Mouse (Mus musculus) mature B cell (primary cell): ENCODE measurements around the gene Qtrt2.

Source experiments
- in situ Hi-C: fragments of 300-500 bp; cut with MboI; formaldehyde crosslinking; loops from 2 replicates; pipeline ENCODE4 v1.14.3; 2019

Qtrt2 gene

DNA sequence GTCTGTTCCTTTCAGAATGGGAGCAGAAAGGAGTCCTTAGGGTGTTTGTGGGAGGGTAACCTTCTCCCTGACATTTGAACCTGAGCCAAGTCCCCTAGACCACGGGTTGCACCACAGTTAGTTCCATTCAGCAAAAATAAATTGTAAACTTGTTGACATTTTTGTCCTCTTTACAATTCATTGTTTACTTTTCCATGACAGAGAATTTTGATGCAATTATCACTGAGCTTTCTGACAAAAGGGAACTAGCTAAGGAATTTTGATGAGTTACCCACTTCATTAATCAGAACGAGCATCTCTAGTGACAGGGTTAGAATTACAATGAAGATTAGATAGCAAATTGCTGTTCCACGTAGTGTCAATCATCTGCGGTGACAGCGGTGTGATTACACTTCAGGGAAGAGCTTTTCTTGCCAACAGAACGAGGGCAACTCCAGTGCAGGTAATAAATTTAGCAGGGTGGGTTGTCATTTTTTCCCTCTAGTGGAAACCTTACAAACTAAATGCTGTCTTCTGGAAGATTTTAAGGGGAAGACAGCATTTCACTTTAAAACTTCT, 1.5 kb downstream of the Qtrt2 start:
- in situ Hi-C loops, result no loop called here

DNA sequence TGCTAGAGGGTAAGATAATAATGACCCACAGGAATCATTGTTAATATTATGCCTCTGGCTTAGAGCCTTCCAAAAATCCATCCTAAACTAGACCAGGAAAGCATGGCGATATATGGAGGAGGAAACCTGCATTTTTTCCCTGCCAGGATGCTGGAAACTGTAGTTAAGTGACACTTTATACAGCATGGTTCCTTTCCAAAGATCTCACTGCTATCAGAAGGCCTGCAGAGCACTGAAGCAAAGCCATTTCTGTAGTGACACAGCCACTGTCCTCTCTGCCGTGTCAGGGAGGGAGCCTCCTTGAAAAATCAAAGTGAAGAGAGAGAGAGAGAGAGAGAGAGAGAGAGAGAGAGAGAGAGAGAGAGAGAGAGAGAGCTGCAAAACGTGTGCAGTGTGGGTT, 4.0 kb downstream of the Qtrt2 start:
- in situ Hi-C loops, result no loop called here

DNA sequence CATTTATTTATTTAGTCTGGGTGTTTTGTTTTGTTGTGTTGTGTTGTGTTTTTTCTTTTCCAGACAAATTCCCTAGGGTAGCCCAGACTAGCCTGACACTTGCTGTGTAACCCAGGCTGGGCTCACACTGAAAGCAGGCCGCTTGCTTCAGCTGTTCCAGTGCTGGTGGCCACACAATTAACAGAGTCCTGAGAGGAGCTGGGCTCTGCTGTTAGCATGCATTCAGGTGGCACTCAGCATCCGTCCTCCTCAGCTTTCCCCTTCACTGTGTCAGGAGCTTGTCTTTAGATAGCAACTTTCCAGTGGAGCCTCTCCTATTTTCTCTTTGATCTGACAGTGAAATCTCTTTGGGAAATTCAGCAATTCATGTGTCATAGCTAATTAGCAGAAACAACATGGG, 4.6 kb downstream of the Qtrt2 start:
- in situ Hi-C loops, result no loop called here

DNA sequence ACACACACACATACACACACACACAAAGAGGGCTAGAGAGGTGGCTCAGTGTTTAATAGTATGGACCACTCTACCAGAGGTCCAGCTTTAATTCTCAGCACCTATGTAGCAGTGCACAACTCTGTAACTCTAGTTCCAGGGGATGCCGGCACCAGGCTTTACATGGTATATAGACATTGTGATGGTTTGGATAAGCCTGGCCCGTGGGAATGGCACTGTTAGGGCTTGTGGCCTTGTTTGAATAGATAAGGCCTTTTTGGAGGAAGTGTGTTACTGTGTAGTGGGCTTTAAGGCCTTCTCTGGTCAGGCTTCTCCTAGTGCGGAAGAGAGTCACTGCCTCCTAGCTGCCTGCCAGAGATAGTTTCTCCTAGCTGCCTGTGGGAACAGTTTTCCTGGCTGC, 7.7 kb downstream of the Qtrt2 start:
- in situ Hi-C loops, result no loop called here

DNA sequence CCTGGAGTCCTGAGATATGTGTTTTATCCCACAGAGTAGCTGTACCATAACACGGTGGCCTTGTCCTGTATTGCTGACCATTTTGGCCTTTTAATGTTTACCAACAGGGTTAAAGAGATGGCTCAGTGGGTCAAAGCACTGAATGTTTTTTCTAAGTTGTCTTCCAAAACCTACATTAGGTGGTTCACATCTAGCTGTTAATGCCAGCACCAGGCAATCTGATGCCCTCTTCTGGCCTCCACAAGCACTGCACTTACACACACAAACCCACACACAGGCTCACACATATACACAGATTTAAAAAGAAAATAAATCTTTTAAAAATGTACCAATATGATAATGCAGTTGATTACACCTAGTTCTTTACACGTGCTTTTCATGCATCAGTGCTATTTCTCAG, 17.7 kb downstream of the Qtrt2 start:
- in situ Hi-C loops, result no loop called here

DNA sequence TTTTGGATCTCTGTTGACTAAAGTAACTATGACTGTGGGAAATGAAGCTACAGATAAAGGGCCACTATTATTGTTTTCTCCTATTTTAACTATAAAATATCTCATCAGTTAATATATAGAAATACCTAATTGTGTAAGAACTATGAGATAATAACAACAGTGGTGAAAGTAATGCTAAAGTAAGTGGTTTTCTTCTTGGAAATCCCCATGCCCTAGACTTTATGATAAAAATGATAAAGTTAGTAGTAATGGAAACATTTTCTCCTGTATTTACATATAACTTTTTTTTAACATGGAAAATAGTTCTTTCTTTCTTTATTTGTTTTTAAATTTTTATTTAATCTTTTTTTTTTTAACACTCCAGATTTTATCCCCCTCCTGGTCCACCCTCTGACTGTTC, 26.0 kb downstream of the Qtrt2 start:
- in situ Hi-C loops, result no loop called here

DNA sequence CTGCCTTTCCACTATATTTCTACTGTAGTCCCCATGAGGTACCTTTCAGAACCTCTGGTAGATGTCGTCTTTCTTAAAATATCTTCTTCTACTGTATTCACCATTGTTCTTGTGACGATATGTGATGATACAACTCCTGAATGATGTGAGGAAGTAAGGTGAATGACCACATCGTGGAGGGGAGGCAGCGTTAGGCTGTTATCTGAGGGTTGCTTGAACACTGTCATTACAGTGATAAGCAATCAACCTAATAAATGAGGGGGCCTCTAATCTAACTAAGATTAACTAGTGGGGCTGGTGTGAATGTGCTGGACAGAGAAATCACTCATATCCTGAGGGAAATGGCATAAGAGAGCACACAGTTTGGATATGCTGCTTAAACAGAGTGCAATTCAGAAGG, 26.5 kb downstream of the Qtrt2 start:
- in situ Hi-C loops, result no loop called here

DNA sequence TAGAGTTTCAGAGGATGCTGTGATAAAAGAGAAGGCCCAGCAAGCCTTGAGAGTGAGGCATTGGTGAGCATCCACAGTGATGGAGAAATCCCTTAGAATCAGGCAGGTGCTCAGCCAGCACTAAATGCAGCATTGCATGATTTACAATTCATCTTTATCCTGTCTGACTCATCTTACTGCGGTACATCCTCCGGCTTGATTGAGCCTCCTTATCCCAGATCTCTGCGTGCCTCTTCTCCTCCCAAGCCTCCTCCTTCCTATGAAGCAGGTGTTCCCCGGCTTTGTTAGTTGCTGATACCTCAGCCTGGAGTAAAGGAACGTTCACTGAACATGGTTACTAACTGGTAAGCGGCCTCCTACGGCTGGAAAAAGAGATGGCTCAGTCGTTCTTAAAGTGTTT, 32.1 kb downstream of the Qtrt2 start:
- in situ Hi-C loops, result no loop called here

DNA sequence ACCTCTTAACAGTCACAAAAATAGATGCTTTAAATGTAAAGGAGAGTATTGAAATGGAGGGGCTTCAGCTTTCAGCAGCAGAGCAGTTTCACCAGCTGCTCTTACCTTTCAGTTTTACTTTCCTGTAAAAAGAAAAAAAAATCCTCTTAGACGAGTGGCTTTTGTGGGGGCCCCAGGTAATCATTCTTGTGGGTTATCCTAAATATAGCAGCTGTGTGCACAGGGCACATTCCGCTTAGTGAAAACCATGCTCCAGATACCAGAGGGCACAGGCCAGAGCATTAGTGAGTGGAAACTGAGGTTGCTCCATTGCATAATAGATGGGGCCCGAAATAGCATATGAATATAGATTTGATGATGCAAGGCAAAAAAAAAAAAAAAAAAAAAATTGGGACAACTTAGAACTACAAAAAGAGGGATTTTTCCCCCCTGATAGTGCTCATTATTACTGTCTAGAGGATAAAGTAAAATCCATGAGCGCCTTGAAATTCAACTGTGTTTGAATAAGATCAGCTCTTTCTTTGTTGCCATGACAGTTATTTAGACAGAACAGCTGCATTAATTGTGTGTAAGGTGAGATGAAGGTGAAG, 35.8 kb downstream of the Qtrt2 start:
- in situ Hi-C loops, result no loop called here

DNA sequence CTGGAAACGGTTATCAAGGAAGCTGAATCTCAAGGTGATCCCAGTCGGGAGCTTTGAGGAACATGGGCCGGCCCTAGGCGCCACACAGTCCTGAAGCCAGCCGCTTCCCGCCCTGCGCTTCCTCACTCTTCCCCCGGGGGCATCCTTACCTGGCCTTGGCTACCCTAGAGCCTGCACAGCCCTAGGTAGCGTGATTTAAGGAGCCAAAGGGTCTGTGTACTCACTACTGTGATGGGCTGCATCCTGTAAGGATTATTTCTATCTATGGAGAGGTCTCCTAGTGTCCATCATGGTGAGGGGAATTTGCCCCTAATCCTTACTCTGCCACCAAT, 36.6 kb downstream of the Qtrt2 start:
- in situ Hi-C loops, result no loop called here

DNA sequence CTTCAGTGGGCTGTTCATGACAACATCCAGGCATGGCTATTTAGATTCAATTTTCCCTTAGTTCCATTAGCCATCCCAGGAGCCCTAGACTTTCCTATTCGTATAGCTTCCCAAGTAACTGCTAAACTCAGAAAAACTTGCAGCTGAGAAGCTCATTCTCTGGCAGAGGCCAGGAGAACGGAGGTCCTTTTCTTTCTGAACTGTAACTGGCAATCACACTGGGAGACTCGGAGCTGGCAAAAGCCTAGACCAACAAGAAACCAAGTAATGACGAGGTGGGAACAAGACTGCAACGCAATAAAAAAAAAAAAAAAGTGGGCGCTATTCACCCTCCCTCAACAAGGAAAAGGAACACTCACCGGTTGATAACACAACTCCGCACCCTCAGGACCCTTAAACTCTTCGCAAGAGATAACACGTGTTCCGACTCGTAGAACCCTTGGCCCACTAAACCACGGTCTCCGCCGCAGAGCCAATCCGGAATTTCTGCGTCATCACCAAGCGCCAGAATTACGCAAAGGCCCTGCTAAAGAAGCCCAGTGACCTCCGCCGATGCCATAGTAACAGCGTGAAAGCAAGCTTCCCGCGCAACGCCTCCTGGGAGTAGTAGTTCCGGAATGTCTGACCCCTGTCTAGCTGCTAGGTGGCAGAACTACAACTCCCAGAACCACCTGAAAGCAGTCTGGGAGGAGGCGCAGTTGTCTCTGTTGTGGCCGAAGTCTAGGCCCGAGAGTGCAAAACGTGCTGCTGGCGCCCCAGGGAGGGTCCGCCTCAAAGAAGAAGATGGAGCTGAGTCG, 37.2 kb downstream of the Qtrt2 start, which contains the start of gene Ccdc191:
Gene Ccdc191 (plus strand): TSS at position 593 of the 797 bp plus-strand sequence.
- in situ Hi-C loops, result no loop called here

DNA sequence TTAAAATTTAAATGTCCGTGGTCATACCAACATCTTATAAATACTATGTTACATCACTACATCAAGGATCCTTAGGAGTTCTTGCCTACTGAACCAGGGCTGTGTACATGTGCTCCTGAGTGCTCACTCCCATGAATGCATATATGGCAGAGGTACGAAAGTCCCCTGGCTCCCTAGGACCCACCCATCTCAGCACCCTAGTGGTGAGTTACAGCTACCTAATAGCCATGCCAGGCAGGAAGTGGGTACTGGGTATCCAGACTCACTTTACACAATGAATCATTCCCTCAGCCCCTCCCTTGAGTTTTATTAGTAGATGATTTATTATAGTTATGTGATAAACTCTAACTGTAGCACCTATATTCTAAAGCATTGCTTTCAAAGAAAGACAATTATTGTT, 44.3 kb downstream of the Qtrt2 start:
- in situ Hi-C loops, result no loop called here

DNA sequence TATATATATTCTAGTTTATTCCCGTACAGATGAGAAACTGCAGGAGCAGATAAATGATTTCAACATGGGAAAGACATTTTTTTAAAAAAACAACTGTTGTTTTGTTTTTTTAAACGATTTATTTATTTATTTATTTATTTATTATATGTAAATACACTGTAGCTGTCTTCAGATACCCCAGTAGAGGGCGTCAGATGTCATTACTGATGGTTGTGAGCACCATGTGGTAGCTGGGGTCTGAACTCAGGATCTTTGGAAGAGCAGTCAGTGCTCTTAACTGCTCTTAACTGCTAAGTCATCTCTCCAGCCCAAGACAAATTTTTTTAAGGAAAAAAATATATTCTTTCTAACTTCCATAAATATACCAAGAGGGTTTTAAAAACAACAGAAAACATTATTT, 45.0 kb downstream of the Qtrt2 start:
- in situ Hi-C loops, result no loop called here

DNA sequence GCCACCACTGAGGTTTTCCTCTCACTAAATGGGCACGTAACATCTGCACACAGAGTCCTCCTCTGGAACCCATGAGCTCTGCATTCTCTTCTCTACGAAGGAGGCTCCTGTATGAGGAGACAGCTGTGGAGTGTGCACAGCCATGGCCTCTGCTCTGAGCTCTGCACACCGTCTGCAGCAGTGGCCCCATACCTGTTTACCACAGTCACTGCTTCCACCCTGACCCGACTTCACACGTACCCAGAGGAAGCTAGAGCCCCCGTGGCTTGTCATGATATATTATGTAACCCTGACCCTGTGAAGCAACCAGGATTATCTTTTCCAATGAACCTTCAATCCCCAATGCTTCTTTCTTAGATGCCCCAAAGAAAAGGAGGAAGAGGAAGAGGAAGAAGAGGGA, 46.8 kb downstream of the Qtrt2 start:
- in situ Hi-C loops, result loop anchor here (10.0 kb wide), 1 partner anchor 185 kb away; the partner anchor contains the start of gene Gramd1c

DNA sequence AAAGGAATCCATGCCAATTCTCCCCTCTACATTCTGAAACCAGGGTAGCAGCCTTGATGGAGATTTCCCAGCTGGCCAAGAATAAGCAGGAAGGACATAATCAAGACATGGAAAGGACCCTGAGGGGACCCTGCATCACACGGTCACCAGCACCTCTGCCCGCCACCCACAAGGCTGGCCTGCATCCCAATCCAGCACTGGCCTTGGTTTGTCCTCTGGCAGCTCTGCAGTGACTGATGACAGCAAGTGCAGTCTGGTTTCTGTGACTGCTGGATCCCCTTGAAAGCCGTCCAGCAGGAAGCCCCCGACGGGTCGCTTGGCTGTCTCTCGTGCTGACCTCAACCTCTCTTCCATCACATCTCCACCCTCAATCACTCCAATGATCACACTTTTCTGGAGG, 55.2 kb downstream of the Qtrt2 start:
- in situ Hi-C loops, result loop anchor here (10.0 kb wide), 1 partner anchor 193 kb away; the partner anchor contains the start of gene Gramd1c

DNA sequence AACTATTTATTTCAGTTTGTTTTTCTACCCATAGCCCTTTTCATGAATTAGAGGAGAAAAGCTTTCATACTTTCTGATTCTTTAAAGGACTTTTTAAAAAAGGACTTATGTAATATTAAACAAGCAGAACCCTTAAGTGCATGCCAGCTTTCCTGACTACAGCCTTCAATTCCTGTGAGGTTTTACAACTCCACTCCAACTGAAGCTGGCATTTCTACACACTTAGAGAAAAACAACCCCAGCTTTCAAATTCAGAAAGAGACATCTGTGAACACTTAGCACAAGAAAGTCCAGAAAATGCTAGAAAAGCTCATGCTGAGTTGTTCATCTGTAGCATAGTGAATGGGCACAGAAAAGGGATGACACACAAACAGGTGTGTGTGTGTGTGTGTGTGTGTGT, 56.8 kb downstream of the Qtrt2 start:
- in situ Hi-C loops, result loop anchor here (10.0 kb wide), 1 partner anchor 195 kb away; the partner anchor contains the start of gene Gramd1c

DNA sequence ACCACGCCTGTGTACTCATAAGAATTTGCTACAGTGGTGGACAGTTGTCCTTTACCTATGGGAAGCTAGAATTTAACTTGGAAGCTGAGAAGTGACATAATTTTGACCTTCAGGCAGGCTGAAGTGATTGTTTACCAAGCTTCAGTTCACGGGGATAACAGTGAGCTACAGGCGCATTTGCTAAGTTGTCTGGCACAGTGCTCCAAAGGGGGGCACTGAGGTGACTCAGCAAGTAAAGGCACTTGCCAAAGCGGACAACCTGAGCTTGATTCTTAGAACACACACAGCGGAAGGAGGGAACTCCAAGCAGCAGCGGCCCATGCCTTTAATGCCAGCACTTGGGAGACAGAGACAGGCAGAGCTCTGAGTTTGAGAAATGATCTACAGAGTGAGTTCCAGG, 66.0 kb downstream of the Qtrt2 start:
- in situ Hi-C loops, result no loop called here

DNA sequence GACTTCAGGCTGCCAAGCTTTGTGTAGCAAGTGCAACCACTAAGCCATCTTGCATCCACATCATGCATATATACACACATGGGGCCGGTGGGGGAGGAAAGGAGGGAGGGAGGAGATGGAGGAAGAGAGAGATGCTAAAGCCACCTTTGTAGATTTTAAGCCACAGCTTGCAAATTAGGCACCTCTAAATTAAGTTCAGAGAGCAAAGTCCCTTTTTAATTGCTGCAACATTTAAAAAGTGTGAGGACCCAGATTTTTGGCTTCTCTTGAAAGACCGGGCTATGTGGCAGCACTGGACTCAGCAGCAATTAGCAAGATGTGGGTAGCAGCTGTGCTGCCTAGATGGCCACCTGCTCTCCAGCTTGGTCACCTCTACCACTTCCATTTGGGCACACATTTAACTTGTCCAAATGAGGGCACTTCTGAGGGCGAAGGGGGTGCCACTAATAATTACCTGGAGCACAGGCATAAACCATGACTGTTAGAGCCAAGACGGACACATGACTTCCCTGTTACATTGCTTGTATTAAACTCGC, 67.6 kb downstream of the Qtrt2 start:
- in situ Hi-C loops, result no loop called here

DNA sequence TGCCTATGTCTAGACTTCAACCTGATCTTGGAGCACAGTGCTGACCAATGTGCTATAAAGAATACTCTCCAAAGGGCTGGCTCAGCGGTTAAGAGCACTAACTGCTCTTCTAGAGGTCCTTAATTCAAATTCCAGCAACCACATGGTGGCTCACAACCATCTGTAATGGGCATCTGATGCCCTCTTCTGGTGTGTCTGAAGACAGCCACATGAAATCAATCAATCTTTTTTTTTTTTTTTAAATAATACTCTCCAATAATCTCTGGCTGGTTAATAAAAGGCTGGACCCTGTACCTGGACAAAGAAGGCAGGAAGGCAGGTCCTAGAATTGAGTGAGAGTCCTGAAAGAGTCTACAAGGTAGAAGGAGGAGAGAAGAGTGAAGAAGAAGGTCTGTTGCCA, 76.8 kb downstream of the Qtrt2 start:
- in situ Hi-C loops, result no loop called here

DNA sequence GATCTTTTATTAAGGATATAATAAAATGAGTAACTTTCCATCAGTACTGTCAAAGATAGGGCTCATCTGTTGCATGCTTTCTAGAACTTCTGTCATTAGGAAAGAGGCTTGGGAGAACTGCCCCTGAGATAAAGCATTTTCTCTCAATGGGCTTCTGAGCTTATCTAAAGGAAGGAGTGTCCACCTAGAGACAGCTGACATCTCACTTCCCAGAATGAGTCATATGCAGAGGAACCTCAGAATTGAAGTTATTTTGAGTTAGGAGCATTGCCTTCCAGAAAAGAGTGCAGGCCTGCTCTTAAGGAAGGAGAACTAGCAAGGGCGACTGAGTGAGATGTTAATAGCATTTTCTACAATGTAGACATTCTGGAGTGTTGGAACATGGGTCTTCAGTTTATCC, 85.4 kb downstream of the Qtrt2 start:
- in situ Hi-C loops, result no loop called here

DNA sequence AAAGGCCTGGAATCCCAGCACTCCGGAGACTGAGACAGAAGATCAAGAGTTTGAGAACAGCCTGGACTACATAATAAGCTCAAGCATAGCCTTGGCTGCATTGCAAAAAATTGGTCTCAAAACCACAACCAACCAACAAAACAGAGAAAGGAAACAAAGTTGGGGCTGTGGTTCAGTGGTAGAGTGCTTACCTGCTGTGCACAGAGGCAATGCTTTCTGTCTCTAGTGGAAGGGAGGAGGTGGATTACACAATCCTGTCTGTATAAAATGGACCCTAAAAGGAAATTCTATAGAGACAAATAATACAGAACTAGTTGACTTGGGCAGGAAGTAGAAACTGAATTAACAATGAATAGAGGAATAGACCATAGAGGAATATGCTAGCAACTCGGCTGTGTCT, 94.7 kb downstream of the Qtrt2 start:
- in situ Hi-C loops, result no loop called here

DNA sequence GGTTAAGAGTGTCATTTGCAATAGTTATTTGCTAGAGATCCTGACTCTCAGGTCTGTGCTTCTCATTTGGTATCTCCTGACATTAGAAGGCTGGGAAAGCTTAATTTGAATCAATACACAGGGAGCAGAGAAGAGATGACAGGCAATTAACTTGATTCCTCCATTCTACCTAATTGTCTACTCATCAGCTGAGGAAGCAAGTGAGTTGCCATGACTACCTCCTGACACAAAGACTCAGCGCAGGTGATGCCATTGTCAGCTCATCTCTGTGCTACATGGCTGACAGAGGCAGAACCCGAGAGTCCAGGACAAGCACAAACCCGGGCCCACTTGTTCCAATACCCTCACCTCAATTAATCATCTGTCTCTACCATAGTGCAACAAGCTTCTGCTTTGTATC, 99.1 kb downstream of the Qtrt2 start:
- in situ Hi-C loops, result no loop called here

DNA sequence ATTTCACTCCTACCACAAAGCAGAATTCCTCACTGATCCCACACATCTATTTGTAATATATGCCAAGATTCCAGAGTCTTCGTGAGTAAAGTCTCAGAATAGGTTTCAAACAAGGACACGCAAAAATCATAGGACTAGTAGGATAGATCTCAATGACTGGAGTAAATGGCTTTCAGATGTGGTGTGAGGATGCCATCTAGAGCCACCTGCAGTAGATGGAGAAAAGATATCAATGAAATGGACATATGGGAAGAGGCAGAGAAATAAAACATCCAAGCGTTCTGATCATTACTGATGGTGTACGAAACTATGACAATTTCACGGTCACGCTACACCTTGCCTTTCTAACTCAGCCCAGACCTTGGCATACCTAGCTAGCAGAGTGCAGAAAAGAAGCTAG, 108.2 kb downstream of the Qtrt2 start:
- in situ Hi-C loops, result no loop called here
